Mouse (Mus musculus): ENCODE measurements at regions not wholly inside any gene's neighbourhood (a gene's known extent, or its start where the extent isn't known, plus 50 kb on each side); places are given as distances from the start of the nearest gene placed in this dataset.

DNA sequence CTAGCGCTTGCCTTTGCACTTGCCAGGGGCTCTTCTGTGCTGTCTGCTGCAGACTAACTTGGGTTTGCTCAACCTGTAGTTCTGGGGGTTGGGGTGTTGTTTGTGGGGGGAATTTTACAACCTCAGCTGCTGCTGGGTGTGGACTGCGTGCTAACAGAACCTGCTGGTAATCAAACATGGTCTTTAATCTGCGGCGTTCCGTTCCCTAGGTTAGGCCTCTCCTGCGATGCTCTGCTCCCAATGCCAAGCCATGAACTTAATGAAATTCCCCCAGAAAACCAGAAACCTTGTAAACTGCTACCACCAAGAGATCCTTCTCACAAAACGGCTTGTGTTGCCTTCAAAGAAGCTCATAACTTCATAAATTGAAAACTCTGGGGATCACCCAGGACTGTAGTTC lies 262.9 kb upstream of the Gm12728 start:
- Histone ChIP-seq H3K9me3 (ENCODE audit: control insufficient read depth, low read length) (no peaks in the 10 kb centered on the region), H3K36me3 (ENCODE audit: control insufficient read depth, insufficient read depth, low read length) (no peaks in the 10 kb centered on the region), H3K4me2 (no peak overlapping the region), H3K27me3 (replicated peaks; ENCODE audit: control insufficient read depth, insufficient read depth, low read length) (no peaks in the 10 kb centered on the region), H3K9ac (ENCODE audit: low read depth, low read length) (no peak overlapping the region), H3K4me1 (replicated peaks; ENCODE audit: control insufficient read depth, insufficient read depth, low read length) (no peaks in the 10 kb centered on the region), H3K4me3 (ENCODE audit: low read depth, low read length) (no peak overlapping the region), H3K27ac (ENCODE audit: low read depth, low read length) (no peak overlapping the region)
- DNase-seq (ENCODE audit: low spot score), result no peak
- WGBS, result 77% methylated on average over 7 of the region's 7 CpGs
- ATAC-seq (replicated peaks; ENCODE audit: low FRiP score), result no peak

GRCm38 (mm10) chr4:105527316-105527715 lies 262.4 kb upstream of the Gm12728 start:
- no peak overlapping the region for H3K9ac ChIP-seq (ENCODE audit: low read depth, low read length)
- H3K4me2 ChIP-seq, result no peak overlapping the region
- ATAC-seq (replicated peaks; ENCODE audit: low FRiP score) (no peak), DNase-seq (ENCODE audit: low spot score) (no peak)
- H3K36me3 ChIP-seq (ENCODE audit: control insufficient read depth, insufficient read depth, low read length), result no peaks in the 10 kb centered on the region
- no peaks in the 10 kb centered on the region for H3K9me3 ChIP-seq (ENCODE audit: control insufficient read depth, low read length)
- no peaks in the 10 kb centered on the region for H3K4me1 ChIP-seq (replicated peaks; ENCODE audit: control insufficient read depth, insufficient read depth, low read length)
- no peak overlapping the region for H3K27ac ChIP-seq (ENCODE audit: low read depth, low read length)
- no peak overlapping the region for H3K4me3 ChIP-seq (ENCODE audit: low read depth, low read length)
- H3K27me3 ChIP-seq (replicated peaks; ENCODE audit: control insufficient read depth, insufficient read depth, low read length), result no peaks in the 10 kb centered on the region
- WGBS, result 81% methylated on average over 3 of the region's 3 CpGs

- Histone ChIP-seq H3K4me1 (replicated peaks; ENCODE audit: control insufficient read depth, insufficient read depth, low read length) (no peaks in the 10 kb centered on the region), H3K4me3 (ENCODE audit: low read depth, low read length) (no peak overlapping the region), H3K9me3 (ENCODE audit: control insufficient read depth, low read length) (no peaks in the 10 kb centered on the region), H3K27ac (ENCODE audit: low read depth, low read length) (no peak overlapping the region), H3K4me2 (no peak overlapping the region), H3K36me3 (ENCODE audit: control insufficient read depth, insufficient read depth, low read length) (no peaks in the 10 kb centered on the region), H3K27me3 (replicated peaks; ENCODE audit: control insufficient read depth, insufficient read depth, low read length) (no peaks in the 10 kb centered on the region), H3K9ac (ENCODE audit: low read depth, low read length) (no peak overlapping the region)
- DNase-seq (ENCODE audit: low spot score), result no peak
- WGBS, result 82% methylated on average over 16 of the region's 16 CpGs
- no peak for ATAC-seq (replicated peaks; ENCODE audit: low FRiP score)
Observed at GRCm38 (mm10) chr4:105531651-105532425, 257.8 kb upstream of the Gm12728 start.

GRCm38 (mm10) chr4:105535451-105535850 lies 254.2 kb upstream of the Gm12728 start:
- H3K4me2 ChIP-seq, result no peak overlapping the region

GRCm38 (mm10) chr4:105545486-105545885 lies 244.2 kb upstream of the Gm12728 start:
- ATAC-seq (replicated peaks; ENCODE audit: low FRiP score) (no peak), DNase-seq (ENCODE audit: low spot score) (no peak)
- no peak overlapping the region for H3K27ac ChIP-seq (ENCODE audit: low read depth, low read length)
- no peaks in the 10 kb centered on the region for H3K36me3 ChIP-seq (ENCODE audit: control insufficient read depth, insufficient read depth, low read length)
- no peak overlapping the region for H3K4me2 ChIP-seq
- no peaks in the 10 kb centered on the region for H3K4me1 ChIP-seq (replicated peaks; ENCODE audit: control insufficient read depth, insufficient read depth, low read length)
- H3K9me3 ChIP-seq (ENCODE audit: control insufficient read depth, low read length), result no peaks in the 10 kb centered on the region
- no peak overlapping the region for H3K9ac ChIP-seq (ENCODE audit: low read depth, low read length)
- no peak overlapping the region for H3K4me3 ChIP-seq (ENCODE audit: low read depth, low read length)
- 81% methylated on average over 2 of the region's 2 CpGs for WGBS
- no peaks in the 10 kb centered on the region for H3K27me3 ChIP-seq (replicated peaks; ENCODE audit: control insufficient read depth, insufficient read depth, low read length)

More at GRCm38 (mm10) chr4:105535451-105535850, 254.2 kb upstream of the Gm12728 start:
- no peak for DNase-seq (ENCODE audit: low spot score)
- H3K9me3 ChIP-seq (ENCODE audit: control insufficient read depth, low read length), result no peaks in the 10 kb centered on the region
- H3K27ac ChIP-seq (ENCODE audit: low read depth, low read length), result no peak overlapping the region
- WGBS, result 49% methylated on average over 6 of the region's 6 CpGs
- no peaks in the 10 kb centered on the region for H3K27me3 ChIP-seq (replicated peaks; ENCODE audit: control insufficient read depth, insufficient read depth, low read length)
- no peak overlapping the region for H3K4me3 ChIP-seq (ENCODE audit: low read depth, low read length)
- no peaks in the 10 kb centered on the region for H3K4me1 ChIP-seq (replicated peaks; ENCODE audit: control insufficient read depth, insufficient read depth, low read length)
- H3K9ac ChIP-seq (ENCODE audit: low read depth, low read length), result no peak overlapping the region
- H3K36me3 ChIP-seq (ENCODE audit: control insufficient read depth, insufficient read depth, low read length), result no peaks in the 10 kb centered on the region
- ATAC-seq (replicated peaks; ENCODE audit: low FRiP score), result no peak

GRCm38 (mm10) chr4:105549744-105550440 lies 239.8 kb upstream of the Gm12728 start:
- Histone ChIP-seq H3K4me3 (ENCODE audit: low read depth, low read length) (no peak overlapping the region), H3K36me3 (ENCODE audit: control insufficient read depth, insufficient read depth, low read length) (no peaks in the 10 kb centered on the region), H3K9me3 (ENCODE audit: control insufficient read depth, low read length) (no peaks in the 10 kb centered on the region), H3K4me2 (no peak overlapping the region), H3K4me1 (replicated peaks; ENCODE audit: control insufficient read depth, insufficient read depth, low read length) (no peaks in the 10 kb centered on the region), H3K27me3 (replicated peaks; ENCODE audit: control insufficient read depth, insufficient read depth, low read length) (no peaks in the 10 kb centered on the region), H3K27ac (ENCODE audit: low read depth, low read length) (no peak overlapping the region), H3K9ac (ENCODE audit: low read depth, low read length) (no peak overlapping the region)
- ATAC-seq (replicated peaks; ENCODE audit: low FRiP score), result no peak
- no peak for DNase-seq (ENCODE audit: low spot score)
- WGBS, result 69% methylated on average over 7 of the region's 7 CpGs

DNA sequence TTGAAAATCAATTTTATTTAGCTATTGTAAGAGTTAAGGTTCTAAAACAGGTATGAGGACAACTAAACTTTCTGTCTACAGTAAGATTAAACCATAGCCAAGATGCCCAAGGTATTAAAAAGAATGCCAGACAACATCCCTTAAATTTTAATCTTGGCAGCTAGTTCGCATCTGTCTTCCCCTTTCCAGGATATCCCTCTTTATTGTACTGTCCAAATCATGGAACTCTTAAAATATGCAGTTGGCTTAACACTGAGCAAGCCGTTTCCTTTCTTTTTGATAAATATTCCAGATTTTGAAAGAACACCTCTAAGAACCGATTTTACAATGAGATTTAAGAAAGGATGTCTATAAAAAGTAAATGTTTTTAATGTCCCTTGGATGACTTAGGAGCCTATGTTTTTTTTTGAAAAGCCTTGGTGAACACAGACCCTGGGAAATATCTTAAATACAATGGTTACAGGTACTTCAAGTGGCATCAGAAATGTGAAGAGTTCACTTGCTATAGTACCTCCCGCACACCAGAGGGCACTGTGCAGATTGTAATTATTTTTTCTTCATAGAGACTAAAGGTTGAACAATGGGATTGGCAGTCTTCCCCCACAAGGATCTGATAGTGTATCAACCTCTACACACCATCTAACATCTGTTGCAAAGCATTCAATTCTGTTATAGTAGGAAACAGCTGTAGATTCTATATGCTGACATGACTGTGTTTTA lies 237.5 kb upstream of the Gm12728 start:
- no peak for ATAC-seq (replicated peaks; ENCODE audit: low FRiP score)
- Histone ChIP-seq H3K9ac (ENCODE audit: low read depth, low read length) (no peak overlapping the region), H3K27ac (ENCODE audit: low read depth, low read length) (no peak overlapping the region), H3K36me3 (ENCODE audit: control insufficient read depth, insufficient read depth, low read length) (no peaks in the 10 kb centered on the region), H3K4me3 (ENCODE audit: low read depth, low read length) (no peak overlapping the region), H3K4me2 (no peak overlapping the region), H3K4me1 (replicated peaks; ENCODE audit: control insufficient read depth, insufficient read depth, low read length) (no peaks in the 10 kb centered on the region), H3K27me3 (replicated peaks; ENCODE audit: control insufficient read depth, insufficient read depth, low read length) (no peaks in the 10 kb centered on the region), H3K9me3 (ENCODE audit: control insufficient read depth, low read length) (no peaks in the 10 kb centered on the region)
- DNase-seq (ENCODE audit: low spot score), result no peak
- whole genome bisulfite sequencing, result 89% methylated on average over 4 of the region's 4 CpGs

- Histone ChIP-seq H3K4me1 (replicated peaks; ENCODE audit: control insufficient read depth, insufficient read depth, low read length) (no peaks in the 10 kb centered on the region), H3K27me3 (replicated peaks; ENCODE audit: control insufficient read depth, insufficient read depth, low read length) (no peaks in the 10 kb centered on the region), H3K4me3 (ENCODE audit: low read depth, low read length) (no peak overlapping the region), H3K9ac (ENCODE audit: low read depth, low read length) (no peak overlapping the region), H3K36me3 (ENCODE audit: control insufficient read depth, insufficient read depth, low read length) (no peaks in the 10 kb centered on the region), H3K9me3 (ENCODE audit: control insufficient read depth, low read length) (no peaks in the 10 kb centered on the region), H3K4me2 (no peak overlapping the region), H3K27ac (ENCODE audit: low read depth, low read length) (no peak overlapping the region)
- ATAC-seq (replicated peaks; ENCODE audit: low FRiP score), result no peak
- no peak for DNase-seq (ENCODE audit: low spot score)
- WGBS, result 87% methylated on average over 8 of the region's 8 CpGs
Observed at GRCm38 (mm10) chr4:105554994-105555393, 234.7 kb upstream of the Gm12728 start.
